Mouse (Mus musculus) cerebellum, adult 2 months (tissue): ENCODE results near the gene Klhl11.

Source experiments
- CTCF ChIP-seq: fragments of 200-500 bp; IDR thresholded peaks from 2 replicates; pipeline ENCODE4 v1.5.1; 2011; ENCODE audit warnings: low read depth, mild to moderate bottlenecking, control low read depth, low read length, moderate library complexity, borderline replicate concordance; ENCODE audit not compliant: insufficient read depth
- POLR2A ChIP-seq: fragments of 200-500 bp; IDR thresholded peaks from 2 replicates; pipeline ENCODE4 v1.6.1; 2011; ENCODE audit warnings: low read length, control low read depth, borderline replicate concordance; ENCODE audit not compliant: insufficient read depth

- TF ChIP-seq CTCF (no peak), POLR2A (peak; percentile 96)
These were observed 31.6 kb downstream of the Klhl11 start for GRCm38 (mm10) chr11:100440691-100441522.
